Mouse (Mus musculus) thymus, adult 2 months (tissue): ENCODE measurements around the gene Fkbp14.

ENCODE experiments used
- CTCF ChIP-seq: fragments of 200-500 bp; IDR thresholded peaks from 2 replicates; pipeline ENCODE4 v1.5.1; 2012; ENCODE audit warnings: mild to moderate bottlenecking, control low read depth, low read length, moderate library complexity, borderline replicate concordance; ENCODE audit not compliant: control insufficient read depth, poor library complexity, insufficient read depth; ENCODE audit errors: extremely low read depth
- POLR2A ChIP-seq: fragments of 200-500 bp; IDR thresholded peaks from 2 replicates; pipeline ENCODE4 v1.6.1; 2012; ENCODE audit warnings: mild to moderate bottlenecking, low read length, control low read depth, moderate library complexity; ENCODE audit not compliant: control insufficient read depth, poor library complexity, insufficient read depth; ENCODE audit errors: extremely low read depth

DNA sequence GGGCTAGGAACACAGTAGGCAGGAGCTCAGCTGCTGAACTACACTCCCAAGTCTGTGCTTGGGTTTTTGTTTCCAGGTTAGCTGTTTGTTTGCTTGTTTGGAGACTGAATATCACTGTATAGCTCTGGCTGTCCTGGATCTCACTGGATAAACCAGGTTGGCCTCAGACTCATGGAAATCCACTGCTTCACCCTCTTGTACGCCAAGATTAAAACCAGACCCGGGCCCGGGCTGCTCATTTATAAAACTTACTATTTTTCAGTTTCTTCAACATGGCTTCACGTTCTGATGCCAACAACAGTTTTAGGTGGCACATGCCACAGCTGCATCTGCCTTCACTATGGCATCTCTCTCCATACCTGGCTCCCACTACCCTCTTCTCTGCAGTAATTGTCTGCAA is 33.5 kb downstream of the Fkbp14 start:
- TF ChIP-seq CTCF, result no peak
- no peak for TF ChIP-seq POLR2A
